Mouse (Mus musculus): ENCODE measurements around the gene Prr5. TPM values are rescaled to one million over a fixed set of nuclear protein-coding genes. Genes with fewer than 3 reads are reported as not detected.

Gene Prr5
- polyA plus RNA-seq, 1 experiment from 2014 or later, result 29.0 TPM

- H3K9ac ChIP-seq (replicated peaks; ENCODE audit: low read depth, low read length), result no peak overlapping the region
- no peak overlapping the region for H3K27ac ChIP-seq (ENCODE audit: low read length)
- no peak overlapping the region for H3K4me3 ChIP-seq (ENCODE audit: low read depth, low read length)
- no peaks in the 10 kb centered on the region for H3K9me3 ChIP-seq (ENCODE audit: control insufficient read depth, low read depth, low read length)
- H3K36me3 ChIP-seq (ENCODE audit: control insufficient read depth, insufficient read depth, low read length), result no peaks in the 10 kb centered on the region
- 0 out of 2 replicates have a peak, but pooled peaks cover 9% of the 10 kb centered on the region for H3K4me1 ChIP-seq (ENCODE audit: control insufficient read depth, insufficient read depth, low read length)
- H3K27me3 ChIP-seq (ENCODE audit: control insufficient read depth, insufficient read depth, low read length), result no peaks in the 10 kb centered on the region
- no peak overlapping the region for H3K4me2 ChIP-seq (replicated peaks; ENCODE audit: low read depth, low read length)
- ATAC-seq (ENCODE audit: insufficient number of reproducible peaks, insufficient read depth, low FRiP score, low read depth), result no peak
- WGBS, result 77% methylated on average over 4 of the region's 4 CpGs
Observed at GRCm38 (mm10) chr15:84670657-84671055, 1.2 kb downstream of the Prr5 start.

- Histone ChIP-seq H3K4me3 (ENCODE audit: low read depth, low read length) (no peak overlapping the region), H3K4me1 (ENCODE audit: control insufficient read depth, insufficient read depth, low read length) (0 out of 2 replicates have a peak, but pooled peaks cover 9% of the 10 kb centered on the region), H3K9ac (replicated peaks; ENCODE audit: low read depth, low read length) (no peak overlapping the region), H3K9me3 (ENCODE audit: control insufficient read depth, low read depth, low read length) (no peaks in the 10 kb centered on the region), H3K27ac (ENCODE audit: low read length) (no peak overlapping the region), H3K27me3 (ENCODE audit: control insufficient read depth, insufficient read depth, low read length) (no peaks in the 10 kb centered on the region), H3K4me2 (replicated peaks; ENCODE audit: low read depth, low read length) (no peak overlapping the region), H3K36me3 (ENCODE audit: control insufficient read depth, insufficient read depth, low read length) (no peaks in the 10 kb centered on the region)
- ATAC-seq (ENCODE audit: insufficient number of reproducible peaks, insufficient read depth, low FRiP score, low read depth), result no peak
- WGBS, result 46% methylated on average over 9 of the region's 9 CpGs
Observed at GRCm38 (mm10) chr15:84671401-84672307, 2.2 kb downstream of the Prr5 start.

- Histone ChIP-seq H3K4me3 (ENCODE audit: low read depth, low read length) (no peak overlapping the region), H3K36me3 (ENCODE audit: control insufficient read depth, insufficient read depth, low read length) (no peaks in the 10 kb centered on the region), H3K27me3 (ENCODE audit: control insufficient read depth, insufficient read depth, low read length) (no peaks in the 10 kb centered on the region), H3K4me1 (ENCODE audit: control insufficient read depth, insufficient read depth, low read length) (0 out of 2 replicates have a peak, but pooled peaks cover 9% of the 10 kb centered on the region), H3K27ac (ENCODE audit: low read length) (no peak overlapping the region), H3K9ac (replicated peaks; ENCODE audit: low read depth, low read length) (no peak overlapping the region), H3K9me3 (ENCODE audit: control insufficient read depth, low read depth, low read length) (no peaks in the 10 kb centered on the region), H3K4me2 (replicated peaks; ENCODE audit: low read depth, low read length) (no peak overlapping the region)
- 75% methylated on average over 4 of the region's 4 CpGs for WGBS
- no peak for ATAC-seq (ENCODE audit: insufficient number of reproducible peaks, insufficient read depth, low FRiP score, low read depth)
Observed at GRCm38 (mm10) chr15:84672308-84672615, 2.8 kb downstream of the Prr5 start.

GRCm38 (mm10) chr15:84672616-84673015, 3.2 kb downstream of the Prr5 start:
- ATAC-seq (ENCODE audit: insufficient number of reproducible peaks, insufficient read depth, low FRiP score, low read depth), result no peak
- Histone ChIP-seq H3K4me2 (replicated peaks; ENCODE audit: low read depth, low read length) (no peak overlapping the region), H3K27ac (ENCODE audit: low read length) (no peak overlapping the region), H3K4me1 (ENCODE audit: control insufficient read depth, insufficient read depth, low read length) (0 out of 2 replicates have a peak, but pooled peaks cover 9% of the 10 kb centered on the region), H3K9me3 (ENCODE audit: control insufficient read depth, low read depth, low read length) (no peaks in the 10 kb centered on the region), H3K27me3 (ENCODE audit: control insufficient read depth, insufficient read depth, low read length) (no peaks in the 10 kb centered on the region), H3K4me3 (ENCODE audit: low read depth, low read length) (no peak overlapping the region), H3K9ac (replicated peaks; ENCODE audit: low read depth, low read length) (no peak overlapping the region), H3K36me3 (ENCODE audit: control insufficient read depth, insufficient read depth, low read length) (no peaks in the 10 kb centered on the region)
- WGBS, result 70% methylated on average over 3 of the region's 3 CpGs

- H3K4me3 ChIP-seq (ENCODE audit: low read depth, low read length), result no peak overlapping the region
- H3K27ac ChIP-seq (ENCODE audit: low read length), result peak overlapping the region; percentile 71; the same call in 1 of the 2 replicates
- no peaks in the 10 kb centered on the region for H3K36me3 ChIP-seq (ENCODE audit: control insufficient read depth, insufficient read depth, low read length)
- H3K4me2 ChIP-seq (replicated peaks; ENCODE audit: low read depth, low read length), result no peak overlapping the region
- no peaks in the 10 kb centered on the region for H3K27me3 ChIP-seq (ENCODE audit: control insufficient read depth, insufficient read depth, low read length)
- H3K9ac ChIP-seq (replicated peaks; ENCODE audit: low read depth, low read length), result no peak overlapping the region
- 0 out of 2 replicates have a peak, but pooled peaks cover 9% of the 10 kb centered on the region for H3K4me1 ChIP-seq (ENCODE audit: control insufficient read depth, insufficient read depth, low read length)
- ATAC-seq (ENCODE audit: insufficient number of reproducible peaks, insufficient read depth, low FRiP score, low read depth), result no peak
- no peaks in the 10 kb centered on the region for H3K9me3 ChIP-seq (ENCODE audit: control insufficient read depth, low read depth, low read length)
- 77% methylated on average over 11 of the region's 11 CpGs for WGBS
Observed at GRCm38 (mm10) chr15:84674329-84675067, 5.1 kb downstream of the Prr5 start.

GRCm38 (mm10) chr15:84675317-84675716, 5.9 kb downstream of the Prr5 start:
- peak; percentile 75 for ATAC-seq (ENCODE audit: insufficient number of reproducible peaks, insufficient read depth, low FRiP score, low read depth)
- H3K4me1 ChIP-seq (ENCODE audit: control insufficient read depth, insufficient read depth, low read length), result 0 out of 2 replicates have a peak, but pooled peaks cover 9% of the 10 kb centered on the region
- 61% methylated on average over 8 of the region's 8 CpGs for WGBS
- no peak overlapping the region for H3K4me2 ChIP-seq (replicated peaks; ENCODE audit: low read depth, low read length)
- no peak overlapping the region for H3K4me3 ChIP-seq (ENCODE audit: low read depth, low read length)
- H3K9ac ChIP-seq (replicated peaks; ENCODE audit: low read depth, low read length), result no peak overlapping the region
- H3K27me3 ChIP-seq (ENCODE audit: control insufficient read depth, insufficient read depth, low read length), result no peaks in the 10 kb centered on the region
- no peaks in the 10 kb centered on the region for H3K9me3 ChIP-seq (ENCODE audit: control insufficient read depth, low read depth, low read length)
- H3K36me3 ChIP-seq (ENCODE audit: control insufficient read depth, insufficient read depth, low read length), result no peaks in the 10 kb centered on the region
- peak overlapping the region; percentile 71; the same call in 1 of the 2 replicates for H3K27ac ChIP-seq (ENCODE audit: low read length)

- no peak overlapping the region for H3K4me2 ChIP-seq (replicated peaks; ENCODE audit: low read depth, low read length)
Observed at GRCm38 (mm10) chr15:84677943-84678342, 8.5 kb downstream of the Prr5 start.

GRCm38 (mm10) chr15:84679090-84679489, 9.7 kb downstream of the Prr5 start:
- H3K4me1 ChIP-seq (ENCODE audit: control insufficient read depth, insufficient read depth, low read length), result peaks cover 12% of the 10 kb centered on the region
- ATAC-seq (ENCODE audit: insufficient number of reproducible peaks, insufficient read depth, low FRiP score, low read depth), result no peak

More at GRCm38 (mm10) chr15:84677943-84678342, 8.5 kb downstream of the Prr5 start:
- Histone ChIP-seq H3K27ac (ENCODE audit: low read length) (no peak overlapping the region), H3K4me3 (ENCODE audit: low read depth, low read length) (no peak overlapping the region), H3K9ac (replicated peaks; ENCODE audit: low read depth, low read length) (no peak overlapping the region), H3K4me1 (ENCODE audit: control insufficient read depth, insufficient read depth, low read length) (peaks cover 12% of the 10 kb centered on the region), H3K9me3 (ENCODE audit: control insufficient read depth, low read depth, low read length) (no peaks in the 10 kb centered on the region), H3K36me3 (ENCODE audit: control insufficient read depth, insufficient read depth, low read length) (no peaks in the 10 kb centered on the region), H3K27me3 (ENCODE audit: control insufficient read depth, insufficient read depth, low read length) (no peaks in the 10 kb centered on the region)
- no peak for ATAC-seq (ENCODE audit: insufficient number of reproducible peaks, insufficient read depth, low FRiP score, low read depth)
- 72% methylated on average over 11 of the region's 11 CpGs for WGBS

More at GRCm38 (mm10) chr15:84679090-84679489, 9.7 kb downstream of the Prr5 start:
- 95% methylated on average over 4 of the region's 4 CpGs for WGBS
- no peaks in the 10 kb centered on the region for H3K27me3 ChIP-seq (ENCODE audit: control insufficient read depth, insufficient read depth, low read length)
- no peak overlapping the region for H3K4me3 ChIP-seq (ENCODE audit: low read depth, low read length)
- no peaks in the 10 kb centered on the region for H3K36me3 ChIP-seq (ENCODE audit: control insufficient read depth, insufficient read depth, low read length)
- H3K27ac ChIP-seq (ENCODE audit: low read length), result no peak overlapping the region
- no peak overlapping the region for H3K4me2 ChIP-seq (replicated peaks; ENCODE audit: low read depth, low read length)
- no peak overlapping the region for H3K9ac ChIP-seq (replicated peaks; ENCODE audit: low read depth, low read length)
- no peaks in the 10 kb centered on the region for H3K9me3 ChIP-seq (ENCODE audit: control insufficient read depth, low read depth, low read length)

Data from stomach, embryonic 14.5 days (tissue).